Mouse (Mus musculus) MEL (cell line): ENCODE measurements around the gene Arfrp1. TPM values are rescaled to one million over a fixed set of nuclear protein-coding genes. Genes with fewer than 3 reads are reported as not detected.

Experiments used
- DNase-seq: peaks from one replicate; pipeline ENCODE4 v3.0.0; 2011; ENCODE audit warnings: low read depth, low spot score
- H3K27ac ChIP-seq: 2 replicates; pipeline ENCODE4 v1.5.1; 2012; ENCODE audit warnings: low read depth, mild to moderate bottlenecking, control low read depth, low read length, moderate library complexity; ENCODE audit not compliant: control insufficient read depth
- H3K27me3 ChIP-seq, 2 experiments: fragments of 150-350 bp in 1 of 2; sonication (generic) in 1 of 2; 2 replicates each; pipeline ENCODE4 v1.6.1; 2012; ENCODE audit warnings: low read length in 2 of 2, mild to moderate bottlenecking in 2 of 2, improper control_type of control experiment in 1 of 2, moderate library complexity in 1 of 2; ENCODE audit not compliant: insufficient read depth in 2 of 2, control insufficient read depth in 1 of 2
- H3K36me3 ChIP-seq, 2 experiments: 2 replicates each; pipeline ENCODE4 v1.6.1; 2012 to 2014; ENCODE audit warnings: low read length in 2 of 2, improper control_type of control experiment in 1 of 2, inconsistent platforms in 1 of 2, mild to moderate bottlenecking in 1 of 2; ENCODE audit not compliant: insufficient read depth in 2 of 2, control insufficient read depth in 1 of 2
- H3K4me1 ChIP-seq, 2 experiments: fragments of 150-350 bp in 1 of 2; sonication (generic) in 1 of 2; 2 replicates each; pipeline ENCODE4 v1.6.1; 2012; ENCODE audit warnings: low read length in 2 of 2, improper control_type of control experiment in 1 of 2, mild to moderate bottlenecking in 1 of 2; ENCODE audit not compliant: insufficient read depth in 2 of 2, control insufficient read depth in 1 of 2
- H3K4me3 ChIP-seq, 2 experiments: fragments of 150-350 bp in 1 of 2; sonication (generic) in 1 of 2; 2 replicates each; pipeline ENCODE4 v1.5.1; 2012; ENCODE audit warnings: low read depth in 2 of 2, low read length in 2 of 2, mild to moderate bottlenecking in 2 of 2, moderate library complexity in 2 of 2, control low read depth in 1 of 2, improper control_type of control experiment in 1 of 2; ENCODE audit not compliant: control insufficient read depth in 1 of 2, insufficient read depth in 1 of 2
- H3K79me2 ChIP-seq: 2 replicates; pipeline ENCODE4 v1.6.1; 2012; ENCODE audit warnings: mild to moderate bottlenecking, low read length, moderate library complexity; ENCODE audit not compliant: control insufficient read depth, poor library complexity, insufficient read depth
- H3K9ac ChIP-seq: 2 replicates; pipeline ENCODE4 v1.6.1; 2012; ENCODE audit warnings: low read depth, mild to moderate bottlenecking, control low read depth, low read length, moderate library complexity; ENCODE audit not compliant: control insufficient read depth, poor library complexity, severe bottlenecking
- H3K9me3 ChIP-seq: fragments of 150-350 bp; sonication (generic); replicated peaks from 2 replicates; pipeline ENCODE4 v1.6.1; 2012; ENCODE audit warnings: mild to moderate bottlenecking, low read length, improper control_type of control experiment, moderate library complexity; ENCODE audit not compliant: insufficient read depth
- BHLHE40 ChIP-seq: IDR thresholded peaks from 2 replicates; pipeline ENCODE4 v1.6.1; 2012; ENCODE audit warnings: low read depth, mild to moderate bottlenecking, inconsistent platforms, low read length, improper control_type of control experiment, borderline replicate concordance
- CHD2 ChIP-seq: IDR thresholded peaks from 2 replicates; pipeline ENCODE4 v1.6.1; 2011; ENCODE audit warnings: low read length, improper control_type of control experiment
- EP300 ChIP-seq, 2 experiments: IDR thresholded peaks; 2 replicates each; pipeline ENCODE4 v1.6.1; 2011; ENCODE audit warnings: improper control_type of control experiment in 2 of 2, low read length in 2 of 2, low read depth in 1 of 2, mild to moderate bottlenecking in 1 of 2
- ETS1 ChIP-seq: IDR thresholded peaks from 2 replicates; pipeline ENCODE4 v1.6.1; 2012; ENCODE audit warnings: low read depth, mild to moderate bottlenecking, inconsistent platforms, low read length, improper control_type of control experiment, moderate library complexity
- GABPA ChIP-seq: IDR thresholded peaks from 2 replicates; pipeline ENCODE4 v1.6.1; 2012; ENCODE audit warnings: low read depth, mild to moderate bottlenecking, inconsistent platforms, low read length, improper control_type of control experiment, moderate library complexity
- HCFC1 ChIP-seq: IDR thresholded peaks from 2 replicates; pipeline ENCODE4 v1.6.1; 2012; ENCODE audit warnings: low read depth, mild to moderate bottlenecking, inconsistent platforms, low read length, improper control_type of control experiment, moderate library complexity
- JUND ChIP-seq: IDR thresholded peaks from 2 replicates; pipeline ENCODE4 v1.6.1; 2011; ENCODE audit warnings: low read depth, mild to moderate bottlenecking, improper control_type of control experiment, low read length
- MAX ChIP-seq: IDR thresholded peaks from 2 replicates; pipeline ENCODE4 v1.6.1; 2011; ENCODE audit warnings: low read length, improper control_type of control experiment
- MYB ChIP-seq: IDR thresholded peaks from 2 replicates; pipeline ENCODE4 v1.6.1; 2011; ENCODE audit warnings: mild to moderate bottlenecking, low read depth, low read length, improper control_type of control experiment
- POLR2A ChIP-seq, 2 experiments: IDR thresholded peaks; 2 replicates each; pipeline ENCODE4 v1.6.1; 2011 to 2012; ENCODE audit warnings: low read length in 2 of 2, mild to moderate bottlenecking in 2 of 2, control low read depth in 1 of 2, improper control_type of control experiment in 1 of 2, low read depth in 1 of 2, moderate library complexity in 1 of 2; ENCODE audit not compliant: control insufficient read depth in 1 of 2, insufficient read depth in 1 of 2, poor library complexity in 1 of 2
- POLR2AphosphoS2 ChIP-seq: IDR thresholded peaks from 2 replicates; pipeline ENCODE4 v1.6.1; 2011; ENCODE audit warnings: low read length, improper control_type of control experiment
- RAD21 ChIP-seq: IDR thresholded peaks from 2 replicates; pipeline ENCODE4 v1.6.1; 2011; ENCODE audit warnings: mild to moderate bottlenecking, low read depth, low read length, improper control_type of control experiment
- SIN3A ChIP-seq: IDR thresholded peaks from 2 replicates; pipeline ENCODE4 v1.6.1; 2012; ENCODE audit warnings: low read length, improper control_type of control experiment, inconsistent platforms
- SMC3 ChIP-seq: IDR thresholded peaks from 2 replicates; pipeline ENCODE4 v1.6.1; 2011; ENCODE audit warnings: low read depth, low read length, improper control_type of control experiment
- TAL1 ChIP-seq: IDR thresholded peaks from 2 replicates; pipeline ENCODE4 v1.6.1; 2012; ENCODE audit warnings: mild to moderate bottlenecking, inconsistent platforms, low read length, moderate library complexity, mixed read lengths
- TBP ChIP-seq: IDR thresholded peaks from 2 replicates; pipeline ENCODE4 v1.8.0; 2011; ENCODE audit warnings: low read depth, low read length, improper control_type of control experiment
- UBTF ChIP-seq: IDR thresholded peaks from 2 replicates; pipeline ENCODE4 v1.6.1; 2012; ENCODE audit warnings: low read depth, mild to moderate bottlenecking, inconsistent platforms, low read length, improper control_type of control experiment, moderate library complexity, borderline replicate concordance; ENCODE audit not compliant: insufficient read depth
- USF1 ChIP-seq: IDR thresholded peaks from 2 replicates; pipeline ENCODE4 v1.6.1; 2014; ENCODE audit warnings: low read depth, mild to moderate bottlenecking, inconsistent platforms, low read length, improper control_type of control experiment, moderate library complexity
- USF2 ChIP-seq, 2 experiments: IDR thresholded peaks; 2 replicates each; pipeline ENCODE4 v1.6.1; 2011 to 2012; ENCODE audit warnings: improper control_type of control experiment in 2 of 2, low read length in 2 of 2, borderline replicate concordance in 1 of 2, inconsistent platforms in 1 of 2, low read depth in 1 of 2, mild to moderate bottlenecking in 1 of 2; ENCODE audit not compliant: insufficient read depth in 1 of 2
- ZC3H11A ChIP-seq: IDR thresholded peaks from 2 replicates; pipeline ENCODE4 v1.6.1; 2012; ENCODE audit warnings: low read depth, mild to moderate bottlenecking, inconsistent platforms, low read length, improper control_type of control experiment
- ZKSCAN1 ChIP-seq: IDR thresholded peaks from 2 replicates; pipeline ENCODE4 v1.6.1; 2012; ENCODE audit warnings: low read depth, mild to moderate bottlenecking, inconsistent platforms, low read length, improper control_type of control experiment, moderate library complexity
- ZNF384 ChIP-seq: IDR thresholded peaks from 2 replicates; pipeline ENCODE4 v1.6.1; 2012; ENCODE audit warnings: low read depth, mild to moderate bottlenecking, inconsistent platforms, low read length, improper control_type of control experiment
- polyA plus RNA-seq, 2 experiments: library from polyadenylated mRNA; stranded (reverse) in 1 of 2; unstranded in 1 of 2; fragments of >175 nt in 1 of 2; fragments of >200 nt in 1 of 2; gene quantifications; 2 replicates each; pipeline versions ENCODE4 v1.2.1 to v1.2.4; 2012; ENCODE audit warnings: low replicate concordance in 2 of 2, low read depth in 1 of 2; ENCODE audit not compliant: insufficient read length in 2 of 2, insufficient read depth in 1 of 2, missing spikeins in 1 of 2
- total RNA-seq: library from RNA; depleted of rRNA; stranded (reverse); fragments of 300-350 nt; gene quantifications from 2 replicates; pipeline ENCODE4 v1.2.3, GENCODE M21; 2012

Arfrp1 gene
- total and polyA plus RNA-seq, 3 experiments: 36.8 to 68.8 TPM; not detected in 1

DNA sequence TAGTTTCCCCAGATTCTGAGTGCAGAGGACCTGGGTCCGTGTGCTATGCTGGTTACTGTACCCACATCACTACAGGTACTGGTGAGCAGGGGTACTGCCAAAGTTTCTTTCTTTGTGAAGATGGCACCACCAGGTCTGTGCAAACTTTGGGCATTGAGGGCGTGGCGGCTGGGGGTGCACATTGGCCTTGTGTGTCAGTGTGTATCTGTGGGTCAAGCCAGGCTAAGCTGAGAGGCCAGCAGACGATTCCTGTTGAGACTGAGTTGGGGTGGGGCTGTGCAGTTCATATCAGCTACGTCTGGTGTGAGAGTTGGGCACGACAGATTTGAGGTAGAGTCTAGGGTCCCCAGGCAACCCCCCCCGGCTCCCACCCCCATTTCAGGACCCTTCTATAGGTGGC is 19.3 kb upstream of the Arfrp1 start:
- TF ChIP-seq ZC3H11A: no peak
- no peak for TF ChIP-seq MAX
- no peak for TF ChIP-seq ETS1
- TF ChIP-seq HCFC1: no peak
- TF ChIP-seq UBTF: no peak
- TF ChIP-seq TAL1: no peak
- TF ChIP-seq TBP: no peak
- TF ChIP-seq RAD21: no peak
- no peak for TF ChIP-seq SIN3A
- TF ChIP-seq ZKSCAN1: no peak
- no peak for TF ChIP-seq POLR2A (IDR thresholded peaks at IDR 0.05; ENCODE audit: control insufficient read depth in 1 of 2, insufficient read depth in 1 of 2, low read depth in 1 of 2, low read length in 2 of 2, poor library complexity in 1 of 2)
- no peak for TF ChIP-seq GABPA
- TF ChIP-seq BHLHE40: no peak
- no peaks in the 10 kb centered on the region for H3K4me1 ChIP-seq
- no peaks in the 10 kb centered on the region for H3K79me2 ChIP-seq
- no peak overlapping the region for H3K4me3 ChIP-seq
- H3K27ac ChIP-seq: no peak overlapping the region
- H3K9ac ChIP-seq: no peak overlapping the region
- H3K36me3 ChIP-seq: peaks cover 0 to 3% of the 10 kb centered on the region in 2 experiments; a peak in 1 of 4 replicates
- no peaks in the 10 kb centered on the region for H3K27me3 ChIP-seq
- H3K9me3 ChIP-seq: no peaks in the 10 kb centered on the region
- no peak for DNase-seq

DNA sequence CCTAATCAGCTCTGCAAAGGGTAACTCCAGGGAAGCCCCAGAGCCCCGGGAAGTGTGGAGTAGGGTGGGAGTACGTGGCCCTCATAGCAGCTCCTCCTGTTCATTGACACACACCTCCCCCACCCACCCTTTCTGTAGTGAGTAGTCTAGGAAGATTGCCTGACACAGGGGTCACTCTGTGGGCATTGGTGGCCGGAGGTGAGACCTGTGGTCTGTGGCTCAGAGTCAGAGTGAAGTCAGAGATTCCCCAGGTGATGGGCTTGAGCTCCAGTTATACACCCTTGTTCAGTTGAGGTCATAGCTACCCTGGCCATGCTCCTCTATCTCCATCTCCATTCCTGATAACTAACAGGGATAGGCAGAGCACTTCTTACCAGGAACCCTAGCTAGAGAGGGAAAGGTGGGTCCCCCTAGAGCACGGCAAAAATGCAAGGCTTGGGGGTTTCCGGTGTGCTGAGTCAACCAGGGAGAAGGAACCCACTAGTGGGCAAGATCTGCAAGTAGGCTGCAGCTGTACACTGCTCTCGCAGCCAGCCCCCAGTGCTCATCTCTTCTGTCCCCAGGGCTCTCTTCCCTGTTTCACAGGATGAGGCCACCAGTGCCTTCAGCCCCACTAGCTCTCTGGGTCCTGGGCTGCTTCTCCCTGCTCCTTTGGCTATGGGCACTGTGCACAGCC is 16.6 kb upstream of the Arfrp1 start:
- Histone ChIP-seq H3K27ac (no peak overlapping the region), H3K9me3 (no peaks in the 10 kb centered on the region), H3K36me3 (peaks cover under 1 to 9% of the 10 kb centered on the region in 2 experiments; a peak in 3 of 4 replicates), H3K4me3 (no peak overlapping the region), H3K9ac (no peak overlapping the region), H3K4me1 (no peaks in the 10 kb centered on the region), H3K79me2 (peaks cover 3% of the 10 kb centered on the region), H3K27me3 (no peaks in the 10 kb centered on the region)
- no peak for DNase-seq
- no peak for TF ChIP-seq POLR2A (IDR thresholded peaks at IDR 0.05; ENCODE audit: control insufficient read depth in 1 of 2, insufficient read depth in 1 of 2, low read depth in 1 of 2, low read length in 2 of 2, poor library complexity in 1 of 2)
- no peak for TF ChIP-seq ZKSCAN1
- TF ChIP-seq USF2 (IDR thresholded peaks at IDR 0.05; ENCODE audit: borderline replicate concordance in 1 of 2, insufficient read depth in 1 of 2, low read depth in 1 of 2, low read length in 2 of 2): no peak
- no peak for TF ChIP-seq JUND
- no peak for TF ChIP-seq POLR2AphosphoS2
- no peak for TF ChIP-seq SMC3
- no peak for TF ChIP-seq SIN3A
- no peak for TF ChIP-seq CHD2
- no peak for TF ChIP-seq BHLHE40
- no peak for TF ChIP-seq TAL1
- no peak for TF ChIP-seq ZNF384
- no peak for TF ChIP-seq MYB
- no peak for TF ChIP-seq USF1
- no peak for TF ChIP-seq TBP
- TF ChIP-seq EP300 (IDR thresholded peaks at IDR 0.05; ENCODE audit: low read depth in 1 of 2, low read length in 2 of 2): no peak
